Mouse (Mus musculus) embryo, embryonic 9.5 days (tissue): ENCODE results near the gene Mns1.
A peak's percentile ranks its signal among the peaks of the same experiment; 100 is the strongest.
"Not testable (repeated sequence)": the region's sequence is repeated elsewhere in the genome, so short reads cannot be mapped to it uniquely, and the experiment has no call there.

Source experiments
- DNase-seq: peaks from one replicate; pipeline ENCODE4 v3.0.0-alpha.2; 2017; ENCODE audit errors: extremely low spot score

Mns1 gene

GRCm38 (mm10) chr9:72425300-72425850 is 12.4 kb upstream of the Mns1 start:
- no peak for DNase-seq

GRCm38 (mm10) chr9:72427861-72428260 is 9.9 kb upstream of the Mns1 start:
- no peak for DNase-seq

- no peak for DNase-seq
These were observed 2.9 kb upstream of the Mns1 start for GRCm38 (mm10) chr9:72434876-72435275.

GRCm38 (mm10) chr9:72438749-72439148 is 938 bp downstream of the Mns1 start:
- no peak for DNase-seq

GRCm38 (mm10) chr9:72440358-72440757 is 2.5 kb downstream of the Mns1 start:
- DNase-seq: no peak

GRCm38 (mm10) chr9:72440948-72441926 is 3.4 kb downstream of the Mns1 start:
- no peak for DNase-seq

- no peak for DNase-seq
These were observed 4.3 kb downstream of the Mns1 start for GRCm38 (mm10) chr9:72441927-72442715.

GRCm38 (mm10) chr9:72448026-72448425 is 10.2 kb downstream of the Mns1 start:
- peak; percentile 29 for DNase-seq

GRCm38 (mm10) chr9:72449367-72449766 is 11.6 kb downstream of the Mns1 start:
- DNase-seq: no peak

GRCm38 (mm10) chr9:72449841-72450240 is 12.0 kb downstream of the Mns1 start:
- DNase-seq: no peak

- DNase-seq: no peak
These were observed 12.6 kb downstream of the Mns1 start for GRCm38 (mm10) chr9:72450363-72450762.

- no peak for DNase-seq
These were observed 13.3 kb downstream of the Mns1 start for GRCm38 (mm10) chr9:72451111-72451510.

- DNase-seq: not testable (repeated sequence)
These were observed 16.5 kb downstream of the Mns1 start for GRCm38 (mm10) chr9:72454281-72454680.

GRCm38 (mm10) chr9:72456374-72456773 is 18.6 kb downstream of the Mns1 start:
- DNase-seq: no peak

- peak; percentile 41 for DNase-seq
These were observed 20.4 kb downstream of the Mns1 start for GRCm38 (mm10) chr9:72458233-72458632.

- no peak for DNase-seq
These were observed 21.9 kb downstream of the Mns1 start for GRCm38 (mm10) chr9:72459703-72460102.

GRCm38 (mm10) chr9:72460767-72461166 is 23.0 kb downstream of the Mns1 start:
- no peak for DNase-seq

- DNase-seq: no peak
These were observed 24.6 kb downstream of the Mns1 start for GRCm38 (mm10) chr9:72462427-72462826.

- DNase-seq: no peak
These were observed 27.0 kb downstream of the Mns1 start for GRCm38 (mm10) chr9:72464806-72465205.

GRCm38 (mm10) chr9:72465754-72466181 is 28.0 kb downstream of the Mns1 start:
- DNase-seq: no peak

GRCm38 (mm10) chr9:72467551-72468407 is 30.0 kb downstream of the Mns1 start:
- no peak for DNase-seq
